Mouse (Mus musculus): ENCODE data around the gene Efna1. TPM values are rescaled to one million over a fixed set of nuclear protein-coding genes. Genes with fewer than 3 reads are reported as not detected.

Gene Efna1
- polyA plus RNA-seq (2017; shearing (Covaris generic)), result not detected

- ATAC-seq, result peak; percentile 43
Observed at GRCm38 (mm10) chr3:89280606-89281511, at the start of gene Efna1. Gene Efna1, minus strand, starts transcription at chr3:89281142.

- no peak for ATAC-seq
Observed at GRCm38 (mm10) chr3:89330346-89330745, 49.4 kb upstream of the Efna1 start.

GRCm38 (mm10) chr3:89328623-89329022, 47.7 kb upstream of the Efna1 start:
- ATAC-seq, result no peak

GRCm38 (mm10) chr3:89327371-89327870, 46.5 kb upstream of the Efna1 start:
- no peak for ATAC-seq

- ATAC-seq, result no peak
Observed at GRCm38 (mm10) chr3:89325882-89326281, 44.9 kb upstream of the Efna1 start.

GRCm38 (mm10) chr3:89322514-89323165, 41.7 kb upstream of the Efna1 start, which contains the start of gene Efna3:
Gene Efna3, minus strand, starts transcription at chr3:89322965.
- no peak for ATAC-seq

GRCm38 (mm10) chr3:89322131-89322500, 41.2 kb upstream of the Efna1 start:
- ATAC-seq, result peak; percentile 15

GRCm38 (mm10) chr3:89321183-89322130, 40.5 kb upstream of the Efna1 start:
- peak; percentile 40 for ATAC-seq

- no peak for ATAC-seq
Observed at GRCm38 (mm10) chr3:89320581-89321182, 39.7 kb upstream of the Efna1 start.

- no peak for ATAC-seq
Observed at GRCm38 (mm10) chr3:89319591-89320350, 38.8 kb upstream of the Efna1 start.

- ATAC-seq, result no peak
Observed at GRCm38 (mm10) chr3:89318971-89319590, 38.1 kb upstream of the Efna1 start.

GRCm38 (mm10) chr3:89318316-89318715, 37.4 kb upstream of the Efna1 start:
- ATAC-seq, result no peak

GRCm38 (mm10) chr3:89317246-89317645, 36.3 kb upstream of the Efna1 start:
- ATAC-seq, result no peak

GRCm38 (mm10) chr3:89316833-89317232, 35.9 kb upstream of the Efna1 start:
- ATAC-seq, result peak; percentile 60

GRCm38 (mm10) chr3:89315930-89316831, 35.2 kb upstream of the Efna1 start:
- no peak for ATAC-seq

- no peak for ATAC-seq
Observed at GRCm38 (mm10) chr3:89315195-89315929, 34.4 kb upstream of the Efna1 start.

- no peak for ATAC-seq
Observed at GRCm38 (mm10) chr3:89314791-89315190, 33.8 kb upstream of the Efna1 start.

GRCm38 (mm10) chr3:89314340-89314739, 33.4 kb upstream of the Efna1 start:
- ATAC-seq, result no peak

GRCm38 (mm10) chr3:89308089-89308488, 27.1 kb upstream of the Efna1 start:
- ATAC-seq, result peak; percentile 71

Data from CD4-positive, CD25-positive, alpha-beta regulatory T cell, adult 4 months (primary cell).